In genomic region chr17:87866719-87867318, GRCm38 (mm10) we compare ENCODE assay signal across 26 mouse cellular contexts. TPM values are rescaled to one million over a fixed set of nuclear protein-coding genes. Genes with fewer than 3 reads are reported as not detected.
A peak's percentile ranks its signal among the peaks of the same experiment; 100 is the strongest.
DNase-seq lines count a peak whose midpoint lies in the region; ATAC-seq and TF ChIP-seq lines count a peak whose summit lies in the region.
"Had no signal": no experiment of that assay in that cellular context is flagged by ENCODE, and none has a peak within 500 bp of the region (broad histone marks: within the 10 kb centered on the region; RNA-seq: fewer than 3 reads in every experiment).

No protein-coding gene starts in this region.

- no peaks in the 10 kb centered on the region for H3K36me3 ChIP-seq in liver, postnatal 0 days (replicated peaks; ENCODE audit: insufficient read depth, low read length)
- H3K36me3 ChIP-seq in limb, embryonic 11.5 days (ENCODE audit: control insufficient read depth, insufficient read depth, low read length), result no peaks in the 10 kb centered on the region
- H3K36me3 ChIP-seq: embryonic facial prominence, embryonic 13.5 days; heart, embryonic 13.5 days; hindbrain, embryonic 12.5 days had no signal

- H3K9ac ChIP-seq in liver, postnatal 0 days (replicated peaks), result no peak overlapping the region
- H3K9ac ChIP-seq in limb, embryonic 11.5 days (ENCODE audit: low read length), result no peak overlapping the region
- H3K9ac ChIP-seq: embryonic facial prominence, embryonic 13.5 days; forebrain, embryonic 13.5 days; hindbrain, embryonic 12.5 days had no signal

- TF ChIP-seq CTCF in liver, postnatal 0 days (IDR thresholded peaks at IDR 0.05; ENCODE audit: low read depth), result no peak

- no peaks in the 10 kb centered on the region for H3K27me3 ChIP-seq in liver, postnatal 0 days (ENCODE audit: insufficient read depth, low read length)
- H3K27me3 ChIP-seq in limb, embryonic 11.5 days (ENCODE audit: control insufficient read depth, insufficient read depth, low read length), result no peaks in the 10 kb centered on the region
- H3K27me3 ChIP-seq: embryonic facial prominence, embryonic 13.5 days; forebrain, embryonic 13.5 days; hindbrain, embryonic 12.5 days had no signal

- no peaks in the 10 kb centered on the region for H3K9me3 ChIP-seq in liver, postnatal 0 days (ENCODE audit: low read length)
- H3K9me3 ChIP-seq in limb, embryonic 11.5 days (ENCODE audit: control insufficient read depth, low read length), result no peaks in the 10 kb centered on the region
- H3K9me3 ChIP-seq: embryonic facial prominence, embryonic 13.5 days; forebrain, embryonic 13.5 days; heart, embryonic 13.5 days; hindbrain, embryonic 12.5 days had no signal

- no peak overlapping the region for H3K4me2 ChIP-seq in liver, postnatal 0 days (ENCODE audit: low read depth, low read length)
- no peak overlapping the region for H3K4me2 ChIP-seq in limb, embryonic 11.5 days (ENCODE audit: low read depth, severe bottlenecking)
- H3K4me2 ChIP-seq: embryonic facial prominence, embryonic 13.5 days; forebrain, embryonic 13.5 days; hindbrain, embryonic 12.5 days had no signal

- no peak for ATAC-seq in liver, postnatal 0 days
- no peak for ATAC-seq in limb, embryonic 11.5 days (ENCODE audit: insufficient number of reproducible peaks, low FRiP score, low TSS enrichment, low read depth)
- ATAC-seq: activated CD4-positive, CD25-positive, alpha-beta regulatory T cell, adult 4 months; forebrain, embryonic 13.5 days; hindbrain, embryonic 16.5 days; Patski had no signal

- no peaks in the 10 kb centered on the region for H3K4me1 ChIP-seq in liver, postnatal 0 days (ENCODE audit: insufficient read depth)
- no peaks in the 10 kb centered on the region for H3K4me1 ChIP-seq in limb, embryonic 11.5 days (ENCODE audit: control insufficient read depth, insufficient read depth, low read length)
- H3K4me1 ChIP-seq: embryonic facial prominence, embryonic 13.5 days had no signal

- no peak overlapping the region for H3K4me3 ChIP-seq in liver, postnatal 0 days (ENCODE audit: low read depth, low read length)
- H3K4me3 ChIP-seq in limb, embryonic 11.5 days (ENCODE audit: low read depth, low read length), result no peak overlapping the region
- H3K4me3 ChIP-seq: embryonic facial prominence, embryonic 13.5 days; forebrain, embryonic 13.5 days; heart, embryonic 13.5 days; hindbrain, embryonic 12.5 days had no signal

- H3K27ac ChIP-seq in liver, postnatal 0 days (ENCODE audit: low read depth), result no peak overlapping the region
- no peak overlapping the region for H3K27ac ChIP-seq in limb, embryonic 11.5 days (replicated peaks; ENCODE audit: low read depth, low read length)
- H3K27ac ChIP-seq: embryonic facial prominence, embryonic 13.5 days; forebrain, embryonic 13.5 days; heart, embryonic 13.5 days; hindbrain, embryonic 12.5 days had no signal

- TF ChIP-seq EP300 in liver, postnatal 0 days (IDR thresholded peaks at IDR 0.05; ENCODE audit: low read depth), result no peak

- DNase-seq in heart, adult 11 months, result peak; percentile 77
- no peak for DNase-seq in heart, adult 18-20 months
- peak; percentile 6 for DNase-seq in liver, postnatal 0 days
- no peak for DNase-seq in liver
- peak; percentile 3 for DNase-seq in urinary bladder, adult 2 months (ENCODE audit: low spot score)
- DNase-seq in urinary bladder, adult 18-20 months (ENCODE audit: low spot score in 2 of 2), result no peak
- DNase-seq in limb, embryonic 11.5 days (ENCODE audit: low spot score), result peak; percentile 18
- no peak for DNase-seq in kidney, postnatal 4 days
- DNase-seq: adrenal gland, postnatal 14 days; cerebellum, adult 18-20 months; cerebellum, adult 9-11 months; cerebellum, postnatal 36 days; gastrocnemius, postnatal 10 days; heart, postnatal 4 days had no signal

- WGBS in liver, postnatal 0 days (ENCODE audit: insufficient replicate concordance), result 82% methylated on average over 15 of the region's 15 CpGs
- WGBS in limb, embryonic 11.5 days, result 82% methylated on average over 15 of the region's 15 CpGs

RNA-seq across cellular contexts. Expression of gene Rpl36-ps4, which starts 54.0 kb away (rescaled TPM):
- not detected for total RNA-seq in heart, adult 18-20 months (2021)
- not detected in 2 replicates for polyA plus RNA-seq in liver, postnatal 0 days (2015; fragmentation: Nextera tagmentation; extraction: Ambion mirVana)
- polyA plus RNA-seq in urinary bladder, adult 2 months (2012; rRNA removed), result not detected in 2 replicates
- polyA plus RNA-seq in limb, embryonic 11.5 days (2014; fragmentation: Nextera tagmentation; extraction: Ambion mirVana), result not detected in 2 replicates
- total RNA-seq: adrenal gland, adult 18-20 months; adrenal gland, postnatal 14 days; CH12.LX; gastrocnemius, postnatal 10 days; gastrocnemius, postnatal 4 days; heart, adult 8-10 months; heart, postnatal 4 days had no signal
- polyA plus RNA-seq: activated CD4-positive, CD25-positive, alpha-beta regulatory T cell, adult 4 months; embryonic facial prominence, embryonic 13.5 days; forebrain, embryonic 13.5 days; heart, embryonic 13.5 days; heart, postnatal 0 days; hindbrain, embryonic 12.5 days; hindbrain, embryonic 16.5 days; Patski had no signal

Comparison
In these comparisons a context has a peak if more than half of its experiments do, and no peak if none do; other contexts are left out.
1. DNase-seq: peak in heart, adult 11 months (single experiment), liver, postnatal 0 days (single experiment), urinary bladder, adult 2 months (single experiment) and limb, embryonic 11.5 days (single experiment); none in heart, adult 18-20 months (0 of 2), liver (single experiment), urinary bladder, adult 18-20 months (0 of 2) and kidney, postnatal 4 days (0 of 2).